Mouse (Mus musculus): ENCODE measurements at regions not wholly inside any gene's neighbourhood (a gene's known extent, or its start where the extent isn't known, plus 50 kb on each side); places are given as distances from the start of the nearest gene placed in this dataset.

GRCm38 (mm10) chr5:133683021-133683420, 416.5 kb upstream of the Castor2 start:
- TF ChIP-seq FLI1 (IDR thresholded peaks at IDR 0.05; ENCODE audit: low read length), result no peak
- no peak for TF ChIP-seq GATA1 (IDR thresholded peaks at IDR 0.05; ENCODE audit: borderline replicate concordance, low read length)

All from megakaryocyte, embryonic 14.5 days (primary cell).